ENCODE assay signal across 13 mouse cellular contexts in genomic region chr4:142171788-142172497, GRCm38 (mm10).
DNase-seq lines count a peak whose midpoint lies in the region; ATAC-seq and TF ChIP-seq lines count a peak whose summit lies in the region.
"Had no signal": no experiment of that assay in that cellular context is flagged by ENCODE, and none has a peak within 500 bp of the region (broad histone marks: within the 10 kb centered on the region; RNA-seq: fewer than 3 reads in every experiment).

No protein-coding gene starts in this region.

- H3K4me3 ChIP-seq in heart, embryonic 12.5 days = no peak overlapping the region
- H3K4me3 ChIP-seq in lung, embryonic 14.5 days (ENCODE audit: low read depth, low read length) = no peak overlapping the region
- no peak overlapping the region for H3K4me3 ChIP-seq in intestine, embryonic 16.5 days (ENCODE audit: low read length)
- no peak overlapping the region for H3K4me3 ChIP-seq in stomach, postnatal 0 days (ENCODE audit: low read depth, low read length)
- H3K4me3 ChIP-seq: hindbrain, embryonic 12.5 days; neural tube, embryonic 12.5 days had no signal

- H3K27ac ChIP-seq in heart, embryonic 12.5 days (ENCODE audit: poor library complexity, severe bottlenecking) = no peak overlapping the region
- 0 out of 2 replicates have a peak overlapping the region, but pooled peaks have one; percentile 18 for H3K27ac ChIP-seq in lung, embryonic 14.5 days (ENCODE audit: low read depth)
- H3K27ac ChIP-seq in intestine, embryonic 16.5 days (ENCODE audit: low read length) = peak overlapping the region; percentile 96
- peak overlapping the region; percentile 87 for H3K27ac ChIP-seq in stomach, postnatal 0 days (replicated peaks)
- H3K27ac ChIP-seq: neural tube, embryonic 12.5 days had no signal

- 0 out of 2 replicates have a peak, but pooled peaks cover 2% of the 10 kb centered on the region for H3K9me3 ChIP-seq in heart, embryonic 12.5 days (replicated peaks)
- H3K9me3 ChIP-seq in lung, embryonic 14.5 days (ENCODE audit: low read depth, low read length) = no peaks in the 10 kb centered on the region
- no peaks in the 10 kb centered on the region for H3K9me3 ChIP-seq in intestine, embryonic 16.5 days (ENCODE audit: control insufficient read depth, low read length)
- no peaks in the 10 kb centered on the region for H3K9me3 ChIP-seq in stomach, postnatal 0 days (ENCODE audit: control insufficient read depth, low read length)

- DNase-seq in heart, adult 9 months (ENCODE audit: low spot score in 2 of 2) = no peak
- DNase-seq in lung, embryonic 14.5 days = no peak
- DNase-seq in lung, postnatal 14 days = no peak
- no peak for DNase-seq in stomach, postnatal 0 days (ENCODE audit: low spot score)
- no peak for DNase-seq in right cerebral cortex, adult 18-20 months
- DNase-seq in ovary, postnatal 36 days (ENCODE audit: low spot score) = no peak
- DNase-seq: B cell, adult 2 months; cerebellum, adult 8-10 months; thymus, adult 18-20 months had no signal

- H3K9ac ChIP-seq in heart, embryonic 12.5 days = peak overlapping the region; percentile 38
- no peak overlapping the region for H3K9ac ChIP-seq in lung, embryonic 14.5 days
- H3K9ac ChIP-seq in intestine, embryonic 16.5 days (ENCODE audit: low read depth, low read length) = peak overlapping the region; percentile 54
- H3K9ac ChIP-seq in stomach, postnatal 0 days (ENCODE audit: low read length) = no peak overlapping the region
- H3K9ac ChIP-seq: hindbrain, embryonic 12.5 days; neural tube, embryonic 12.5 days had no signal

- no peak for TF ChIP-seq CTCF in lung, embryonic 14.5 days (IDR thresholded peaks at IDR 0.05; ENCODE audit: low read depth)
- no peak for TF ChIP-seq CTCF in stomach, postnatal 0 days (IDR thresholded peaks at IDR 0.05; ENCODE audit: low read depth)

- H3K36me3 ChIP-seq in heart, embryonic 12.5 days = no peaks in the 10 kb centered on the region
- H3K36me3 ChIP-seq in lung, embryonic 14.5 days (ENCODE audit: insufficient read depth) = no peaks in the 10 kb centered on the region
- H3K36me3 ChIP-seq in intestine, embryonic 16.5 days (ENCODE audit: control insufficient read depth, insufficient read depth, low read length) = no peaks in the 10 kb centered on the region
- no peaks in the 10 kb centered on the region for H3K36me3 ChIP-seq in stomach, postnatal 0 days (ENCODE audit: control insufficient read depth, insufficient read depth, low read length)
- H3K36me3 ChIP-seq: hindbrain, embryonic 12.5 days; neural tube, embryonic 12.5 days had no signal

- TF ChIP-seq EP300 in stomach, postnatal 0 days (optimal IDR thresholded peaks at IDR 0.05) = no peak

- H3K4me2 ChIP-seq in heart, embryonic 12.5 days = no peak overlapping the region
- no peak overlapping the region for H3K4me2 ChIP-seq in lung, embryonic 14.5 days
- H3K4me2 ChIP-seq in intestine, embryonic 16.5 days (ENCODE audit: low read depth, low read length) = peak overlapping the region; percentile 37
- no peak overlapping the region for H3K4me2 ChIP-seq in stomach, postnatal 0 days (replicated peaks; ENCODE audit: low read depth)
- H3K4me2 ChIP-seq: hindbrain, embryonic 12.5 days; neural tube, embryonic 12.5 days had no signal

- ATAC-seq in heart, embryonic 12.5 days (ENCODE audit: insufficient number of reproducible peaks, low FRiP score) = no peak
- ATAC-seq in lung, embryonic 14.5 days (ENCODE audit: insufficient read depth) = no peak
- peak; percentile 51 for ATAC-seq in intestine, embryonic 16.5 days
- no peak for ATAC-seq in stomach, postnatal 0 days (ENCODE audit: low FRiP score, low TSS enrichment)

- peaks cover 56% of the 10 kb centered on the region for H3K4me1 ChIP-seq in heart, embryonic 12.5 days (replicated peaks)
- H3K4me1 ChIP-seq in lung, embryonic 14.5 days (ENCODE audit: insufficient read depth) = peaks cover 16% of the 10 kb centered on the region
- H3K4me1 ChIP-seq in intestine, embryonic 16.5 days (ENCODE audit: control insufficient read depth, insufficient read depth, low read length) = peaks cover 56% of the 10 kb centered on the region
- H3K4me1 ChIP-seq in stomach, postnatal 0 days (replicated peaks; ENCODE audit: control insufficient read depth, insufficient read depth) = peaks cover 6% of the 10 kb centered on the region

- WGBS in heart, embryonic 12.5 days = 56% methylated on average over 8 of the region's 8 CpGs
- 68% methylated on average over 7 of the region's 8 CpGs for WGBS in lung, embryonic 14.5 days
- 49% methylated on average over 7 of the region's 8 CpGs for WGBS in intestine, embryonic 16.5 days
- 67% methylated on average over 7 of the region's 8 CpGs for WGBS in stomach, postnatal 0 days

- no peaks in the 10 kb centered on the region for H3K27me3 ChIP-seq in heart, embryonic 12.5 days (replicated peaks)
- no peaks in the 10 kb centered on the region for H3K27me3 ChIP-seq in lung, embryonic 14.5 days (ENCODE audit: insufficient read depth, low read length)
- H3K27me3 ChIP-seq in intestine, embryonic 16.5 days (replicated peaks; ENCODE audit: control insufficient read depth, insufficient read depth, low read length) = no peaks in the 10 kb centered on the region
- H3K27me3 ChIP-seq in stomach, postnatal 0 days (ENCODE audit: control insufficient read depth, insufficient read depth, low read length) = no peaks in the 10 kb centered on the region
- H3K27me3 ChIP-seq: hindbrain, embryonic 12.5 days; neural tube, embryonic 12.5 days had no signal

Comparison
In these comparisons a context has a peak if more than half of its experiments do, and no peak if none do; other contexts are left out.
1. H3K9ac ChIP-seq: peak in heart, embryonic 12.5 days (single experiment) and intestine, embryonic 16.5 days (single experiment); none in lung, embryonic 14.5 days (single experiment) and stomach, postnatal 0 days (single experiment).